Mouse (Mus musculus): ENCODE measurements around the gene Agtr2.
"Not testable (repeated sequence)": the region's sequence is repeated elsewhere in the genome, so short reads cannot be mapped to it uniquely, and the experiment has no call there.

The Agtr2 gene

GRCm38 (mm10) chrX:21484414-21484813 is at the start of gene Agtr2:
Agtr2 (plus strand) TSS chrX:21484544.
- no peak for DNase-seq (ENCODE audit: low spot score)

DNA sequence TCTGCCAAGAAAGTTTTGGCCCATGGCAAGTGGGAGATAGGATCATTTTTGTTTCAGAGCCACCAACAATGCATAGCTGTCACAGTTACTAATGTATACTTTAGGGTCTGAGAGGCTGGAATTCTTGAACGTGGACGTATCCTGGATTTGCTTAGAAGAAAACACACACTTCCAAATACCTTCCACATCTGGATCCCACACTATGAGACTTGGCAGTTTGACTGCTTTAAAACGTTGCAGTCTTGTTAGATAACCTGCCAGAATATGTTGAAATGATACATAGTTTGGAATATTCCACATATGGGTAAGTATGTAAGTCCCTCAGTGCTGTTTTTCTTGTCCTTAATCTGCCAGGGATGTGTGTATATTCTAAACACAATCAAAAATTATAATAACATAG is 31.8 kb upstream of the Agtr2 start:
- no peak for DNase-seq (ENCODE audit: low spot score)

- no peak for DNase-seq (ENCODE audit: low spot score)
Measured at GRCm38 (mm10) chrX:21488111-21488510, 3.8 kb downstream of the Agtr2 start.

- no peak for DNase-seq (ENCODE audit: low spot score)
Measured at GRCm38 (mm10) chrX:21500242-21500641, 15.9 kb downstream of the Agtr2 start.

GRCm38 (mm10) chrX:21507333-21507732 is 23.0 kb downstream of the Agtr2 start:
- DNase-seq (ENCODE audit: low spot score) = not testable (repeated sequence)

DNA sequence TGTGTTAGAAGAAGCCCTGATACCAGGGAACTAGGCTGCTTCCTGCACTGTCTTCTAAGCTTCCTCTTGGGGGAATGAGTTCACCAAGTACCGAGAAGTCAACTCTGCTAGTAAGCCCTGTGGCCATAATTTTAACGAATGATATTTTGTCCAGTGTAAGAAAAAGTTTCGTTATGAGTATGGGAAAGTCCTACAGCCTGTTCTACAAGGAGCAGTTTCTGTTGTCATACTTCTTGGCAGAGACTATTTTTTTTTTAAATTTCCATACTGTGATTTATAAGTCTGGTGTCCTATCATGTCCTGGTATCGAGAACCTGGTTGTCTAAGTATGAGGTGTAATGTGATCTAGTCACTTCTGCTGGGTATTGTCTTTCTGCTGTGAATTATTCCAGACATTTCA is 38.2 kb downstream of the Agtr2 start:
- DNase-seq (ENCODE audit: low spot score) = no peak

Data from left cerebral cortex, adult 11 months (tissue).